Mouse (Mus musculus) lung, adult 2 months (tissue): ENCODE data around the gene Rgs9bp.

ENCODE experiments used
- CTCF ChIP-seq: fragments of 200-500 bp; IDR thresholded peaks from 2 replicates; pipeline ENCODE4 v1.5.1; 2011; ENCODE audit warnings: mild to moderate bottlenecking, low read length, control low read depth; ENCODE audit not compliant: insufficient read depth
- POLR2A ChIP-seq: fragments of 200-500 bp; IDR thresholded peaks from 2 replicates; pipeline ENCODE4 v1.6.1; 2011; ENCODE audit warnings: low read depth, mild to moderate bottlenecking, control low read depth, low read length, borderline replicate concordance; ENCODE audit errors: extremely low read depth

DNA sequence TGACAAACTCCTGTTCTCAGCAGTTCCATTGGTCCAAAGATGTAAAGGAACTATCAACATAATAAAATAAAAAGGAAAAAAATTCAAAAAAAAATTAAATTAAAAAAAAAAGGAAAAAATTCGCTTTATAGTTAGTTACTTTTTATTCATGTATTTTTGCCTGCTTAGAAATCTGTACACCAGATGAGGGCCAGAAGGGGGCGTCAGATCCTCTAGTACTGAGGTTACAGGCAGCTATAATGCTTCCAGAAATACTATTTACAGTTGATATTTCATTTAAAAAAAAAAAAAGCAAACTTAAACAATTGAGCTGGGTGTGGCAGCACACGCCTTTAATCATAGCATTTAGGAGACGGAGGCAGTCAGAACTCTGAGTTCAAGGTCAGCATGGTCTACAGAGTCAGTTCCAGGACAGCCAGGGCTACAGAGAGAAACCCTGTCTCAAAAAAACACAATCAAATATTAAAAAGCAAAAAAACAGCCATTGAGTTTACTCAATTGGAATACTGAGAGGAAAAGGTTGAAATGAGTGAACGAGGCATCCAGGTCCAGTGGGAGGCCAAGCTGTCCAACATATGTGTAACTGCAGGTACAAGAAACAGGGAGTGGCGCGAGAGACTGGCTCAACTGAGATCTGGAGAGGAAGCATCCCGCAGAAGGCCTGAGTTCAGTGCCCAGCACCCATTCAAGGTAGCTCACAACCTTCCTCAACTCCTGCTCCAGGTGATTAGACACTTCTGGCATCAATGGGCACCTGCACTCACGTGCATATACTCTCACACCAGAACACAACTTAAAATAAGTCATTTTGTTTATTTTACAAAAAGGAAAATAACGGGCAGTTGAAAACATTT, 31.4 kb downstream of the Rgs9bp start:
- TF ChIP-seq POLR2A (no peak), CTCF (no peak)
